Mouse (Mus musculus): Measurements from ENCODE around the gene Rnf26. TPM values are rescaled to one million over a fixed set of nuclear protein-coding genes. Genes with fewer than 3 reads are reported as not detected.

The Rnf26 gene
- polyA plus RNA-seq, 1 experiment from 2014 or later = 32.9 TPM

DNA sequence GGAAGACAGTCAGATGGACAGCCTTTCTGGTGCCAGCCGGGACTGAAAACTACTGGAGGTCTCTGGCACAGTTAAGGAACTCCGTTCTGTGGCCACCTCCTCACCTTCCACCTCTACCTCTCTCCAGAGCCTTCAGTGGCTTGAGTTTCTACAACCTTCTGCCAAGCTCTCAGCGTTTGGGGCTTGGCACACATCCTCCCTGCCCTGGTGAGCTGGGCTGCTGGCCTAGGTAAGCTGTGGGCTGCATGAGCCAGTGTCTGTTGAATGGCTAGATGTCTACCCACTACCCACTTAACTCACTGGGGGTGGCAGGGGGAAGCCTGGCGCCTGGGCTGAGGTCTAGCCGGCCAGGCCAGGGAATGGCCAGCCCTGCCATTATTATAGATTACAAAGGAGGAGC is 40.2 kb downstream of the Rnf26 start:
- no peak for ATAC-seq (ENCODE audit: insufficient number of reproducible peaks, insufficient read depth, low FRiP score, low read depth)
- peaks cover 51 to 75% of the 10 kb centered on the region in 2 experiments for H3K4me1 ChIP-seq (ENCODE audit: control insufficient read depth in 2 of 2, insufficient read depth in 2 of 2, low read length in 2 of 2)
- H3K9me3 ChIP-seq (ENCODE audit: control insufficient read depth, low read length) = no peaks in the 10 kb centered on the region
- H3K9ac ChIP-seq (ENCODE audit: low read length) = no peak overlapping the region; the same call in 1 of the 2 replicates
- H3K27ac ChIP-seq (replicated peaks in 1 of 2; ENCODE audit: control insufficient read depth in 1 of 2, insufficient read depth in 1 of 2, low read depth in 2 of 2, low read length in 2 of 2) = no peak overlapping the region
- peak overlapping the region; percentile 77 for H3K4me2 ChIP-seq (ENCODE audit: low read length)
- 43% methylated on average over 5 of the region's 5 CpGs for WGBS
- no peaks in the 10 kb centered on the region for H3K27me3 ChIP-seq (ENCODE audit: control insufficient read depth, insufficient read depth, low read length)
- peaks cover 22% of the 10 kb centered on the region for H3K36me3 ChIP-seq (ENCODE audit: control insufficient read depth, insufficient read depth, low read length)
- no peak overlapping the region for H3K4me3 ChIP-seq (ENCODE audit: control insufficient read depth in 1 of 2, insufficient read depth in 1 of 2, low read depth in 1 of 2, low read length in 2 of 2)

DNA sequence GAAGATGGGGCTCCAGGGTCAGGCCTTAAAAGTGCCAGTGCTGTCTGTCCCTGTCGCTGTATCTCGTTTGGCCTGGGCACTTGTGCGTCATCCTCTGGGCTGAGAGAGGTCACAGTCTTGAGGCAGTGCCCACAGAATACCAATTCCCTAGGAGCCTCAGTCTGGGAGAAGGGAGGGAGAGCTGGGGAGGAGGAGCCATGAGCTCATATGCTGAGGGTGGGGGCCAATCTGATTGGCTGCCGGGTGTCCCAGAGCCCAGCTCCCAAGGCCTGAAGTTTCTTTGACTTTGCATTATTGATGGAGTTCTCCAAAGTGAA is 40.8 kb downstream of the Rnf26 start:
- H3K36me3 ChIP-seq (ENCODE audit: control insufficient read depth, insufficient read depth, low read length) = peaks cover 16% of the 10 kb centered on the region
- H3K27me3 ChIP-seq (ENCODE audit: control insufficient read depth, insufficient read depth, low read length) = no peaks in the 10 kb centered on the region
- peak overlapping the region; percentile 53 for H3K9ac ChIP-seq (ENCODE audit: low read length)
- peak overlapping the region in 1 of 2 experiments; percentile 61; a peak in 2 of 4 replicates for H3K27ac ChIP-seq (replicated peaks in 1 of 2; ENCODE audit: control insufficient read depth in 1 of 2, insufficient read depth in 1 of 2, low read depth in 2 of 2, low read length in 2 of 2)
- H3K9me3 ChIP-seq (ENCODE audit: control insufficient read depth, low read length) = no peaks in the 10 kb centered on the region
- no peak overlapping the region for H3K4me3 ChIP-seq (ENCODE audit: control insufficient read depth in 1 of 2, insufficient read depth in 1 of 2, low read depth in 1 of 2, low read length in 2 of 2)
- WGBS = 19% methylated on average over 4 of the region's 4 CpGs
- H3K4me2 ChIP-seq (ENCODE audit: low read length) = peak overlapping the region; percentile 77
- peaks cover 52 to 74% of the 10 kb centered on the region in 2 experiments for H3K4me1 ChIP-seq (ENCODE audit: control insufficient read depth in 2 of 2, insufficient read depth in 2 of 2, low read length in 2 of 2)
- ATAC-seq (ENCODE audit: insufficient number of reproducible peaks, insufficient read depth, low FRiP score, low read depth) = no peak

DNA sequence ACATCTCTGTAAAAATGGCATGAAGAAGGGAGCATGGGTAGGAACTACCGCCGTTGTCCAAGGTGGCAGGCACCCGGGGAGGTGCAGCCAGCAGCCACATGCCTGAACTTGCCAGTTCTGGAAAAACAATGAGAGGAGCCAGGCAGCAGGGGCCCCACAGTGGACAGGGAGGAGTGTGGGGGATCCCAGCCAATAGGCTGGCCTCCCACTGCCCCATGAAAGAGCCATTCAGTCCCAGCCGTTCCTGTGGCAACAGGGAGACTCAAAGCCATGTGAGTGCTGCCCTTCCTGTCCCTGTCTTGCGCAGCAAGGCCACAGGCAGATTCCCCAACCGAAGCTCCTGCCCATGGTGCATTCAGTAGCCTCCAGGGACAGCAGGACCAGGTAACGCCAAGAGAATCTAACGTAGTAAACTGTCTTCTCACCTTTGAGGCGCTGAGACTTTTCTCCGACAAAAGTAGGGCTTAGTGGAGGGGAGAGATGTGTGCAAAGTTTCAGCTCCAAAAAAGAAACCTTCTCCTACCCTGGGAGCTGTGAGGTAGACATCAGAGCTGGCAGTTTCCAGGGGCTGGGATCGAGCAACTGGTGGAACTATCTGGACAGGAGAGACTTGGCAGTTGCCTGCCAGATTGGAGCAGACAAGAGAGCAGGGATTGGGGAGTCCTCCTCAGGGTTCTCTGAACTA is 41.3 kb downstream of the Rnf26 start:
- Histone ChIP-seq H3K9me3 (ENCODE audit: control insufficient read depth, low read length) (no peaks in the 10 kb centered on the region), H3K4me1 (ENCODE audit: control insufficient read depth in 2 of 2, insufficient read depth in 2 of 2, low read length in 2 of 2) (peaks cover 48 to 69% of the 10 kb centered on the region in 2 experiments), H3K4me3 (ENCODE audit: control insufficient read depth in 1 of 2, insufficient read depth in 1 of 2, low read depth in 1 of 2, low read length in 2 of 2) (peak overlapping the region in 1 of 2 experiments; percentile 4; a peak in 1 of 4 replicates), H3K4me2 (ENCODE audit: low read length) (peak overlapping the region; percentile 77), H3K27ac (replicated peaks in 1 of 2; ENCODE audit: control insufficient read depth in 1 of 2, insufficient read depth in 1 of 2, low read depth in 2 of 2, low read length in 2 of 2) (peak overlapping the region; percentile 1 to 61; a peak in 3 of 4 replicates), H3K36me3 (ENCODE audit: control insufficient read depth, insufficient read depth, low read length) (peaks cover 11% of the 10 kb centered on the region), H3K9ac (ENCODE audit: low read length) (peak overlapping the region; percentile 53), H3K27me3 (ENCODE audit: control insufficient read depth, insufficient read depth, low read length) (no peaks in the 10 kb centered on the region)
- WGBS = 24% methylated on average over 11 of the region's 11 CpGs
- ATAC-seq (ENCODE audit: insufficient number of reproducible peaks, insufficient read depth, low FRiP score, low read depth) = no peak

DNA sequence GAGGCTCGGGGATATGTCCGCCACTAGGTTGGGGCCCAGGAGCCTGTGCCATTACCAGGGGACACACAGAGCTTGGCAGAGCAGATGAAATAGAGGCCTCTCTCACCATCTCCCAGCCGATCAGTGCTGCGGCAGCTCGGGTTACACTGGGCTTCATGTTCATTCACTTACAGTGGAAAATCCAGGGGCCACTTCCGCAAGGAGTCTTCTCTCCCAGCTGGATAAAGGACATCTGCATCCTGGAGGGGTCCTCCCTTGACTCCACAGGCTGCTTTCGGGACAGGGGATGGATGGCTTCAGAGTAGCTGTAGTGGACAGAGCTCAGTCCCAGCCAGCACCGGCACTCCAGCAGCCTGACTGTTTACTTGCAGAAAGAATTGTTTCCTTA is 42.5 kb downstream of the Rnf26 start:
- peak overlapping the region; percentile 81 for H3K9ac ChIP-seq (ENCODE audit: low read length)
- WGBS = 23% methylated on average over 8 of the region's 8 CpGs
- ATAC-seq (ENCODE audit: insufficient number of reproducible peaks, insufficient read depth, low FRiP score, low read depth) = no peak
- H3K36me3 ChIP-seq (ENCODE audit: control insufficient read depth, insufficient read depth, low read length) = peaks cover 5% of the 10 kb centered on the region
- peak overlapping the region in 1 of 2 experiments; percentile 50; a peak in 2 of 4 replicates for H3K27ac ChIP-seq (replicated peaks in 1 of 2; ENCODE audit: control insufficient read depth in 1 of 2, insufficient read depth in 1 of 2, low read depth in 2 of 2, low read length in 2 of 2)
- no peaks in the 10 kb centered on the region for H3K27me3 ChIP-seq (ENCODE audit: control insufficient read depth, insufficient read depth, low read length)
- peaks cover 38 to 57% of the 10 kb centered on the region in 2 experiments for H3K4me1 ChIP-seq (ENCODE audit: control insufficient read depth in 2 of 2, insufficient read depth in 2 of 2, low read length in 2 of 2)
- no peaks in the 10 kb centered on the region for H3K9me3 ChIP-seq (ENCODE audit: control insufficient read depth, low read length)
- H3K4me3 ChIP-seq (ENCODE audit: control insufficient read depth in 1 of 2, insufficient read depth in 1 of 2, low read depth in 1 of 2, low read length in 2 of 2) = peak overlapping the region; percentile 47 to 65
- peak overlapping the region; percentile 77 for H3K4me2 ChIP-seq (ENCODE audit: low read length)

DNA sequence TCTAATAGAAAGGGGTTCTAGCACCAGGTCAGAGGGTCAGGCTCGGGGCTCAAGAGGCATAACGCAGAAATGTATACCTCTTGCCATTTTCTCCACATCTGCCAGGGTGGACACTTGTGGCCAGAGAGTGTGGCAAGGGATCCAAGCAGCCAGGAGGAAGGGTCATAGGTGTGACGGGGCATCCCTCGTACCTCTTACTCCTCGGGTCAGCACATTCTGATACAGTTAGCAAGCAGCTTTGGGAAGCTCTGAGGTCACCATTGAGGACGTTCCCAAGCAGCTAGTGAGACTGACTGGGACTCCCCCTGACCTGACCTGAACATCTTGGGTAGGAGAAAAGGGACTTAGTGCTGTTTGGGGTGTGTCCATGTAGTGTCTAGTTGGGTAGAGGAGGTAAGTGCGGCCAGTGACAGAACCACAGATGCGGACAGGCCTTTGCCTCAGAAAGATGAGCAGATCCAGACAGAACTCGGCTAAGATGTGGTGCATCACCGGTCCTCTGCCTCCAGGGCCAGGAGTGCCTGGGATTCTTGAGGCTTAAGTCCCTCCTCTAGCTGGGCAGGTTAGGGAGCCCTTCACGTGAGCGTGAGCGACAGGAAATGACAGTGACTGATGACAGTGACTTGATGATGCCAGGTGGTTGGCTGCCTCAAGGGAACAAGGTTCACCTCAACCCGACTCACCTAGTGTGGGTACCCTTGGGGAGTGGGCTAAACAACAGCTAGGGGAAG is 43.0 kb downstream of the Rnf26 start:
- Histone ChIP-seq H3K36me3 (ENCODE audit: control insufficient read depth, insufficient read depth, low read length) (no peaks in the 10 kb centered on the region), H3K4me2 (ENCODE audit: low read length) (peak overlapping the region; percentile 77), H3K4me3 (ENCODE audit: control insufficient read depth in 1 of 2, insufficient read depth in 1 of 2, low read depth in 1 of 2, low read length in 2 of 2) (peak overlapping the region; percentile 47 to 65), H3K4me1 (ENCODE audit: control insufficient read depth in 2 of 2, insufficient read depth in 2 of 2, low read length in 2 of 2) (peaks cover 38 to 53% of the 10 kb centered on the region in 2 experiments), H3K27me3 (ENCODE audit: control insufficient read depth, insufficient read depth, low read length) (no peaks in the 10 kb centered on the region), H3K9ac (ENCODE audit: low read length) (peak overlapping the region; percentile 81), H3K27ac (replicated peaks in 1 of 2; ENCODE audit: control insufficient read depth in 1 of 2, insufficient read depth in 1 of 2, low read depth in 2 of 2, low read length in 2 of 2) (peak overlapping the region; percentile 95 to 97), H3K9me3 (ENCODE audit: control insufficient read depth, low read length) (no peaks in the 10 kb centered on the region)
- 32% methylated on average over 14 of the region's 14 CpGs for WGBS
- no peak for ATAC-seq (ENCODE audit: insufficient number of reproducible peaks, insufficient read depth, low FRiP score, low read depth)

DNA sequence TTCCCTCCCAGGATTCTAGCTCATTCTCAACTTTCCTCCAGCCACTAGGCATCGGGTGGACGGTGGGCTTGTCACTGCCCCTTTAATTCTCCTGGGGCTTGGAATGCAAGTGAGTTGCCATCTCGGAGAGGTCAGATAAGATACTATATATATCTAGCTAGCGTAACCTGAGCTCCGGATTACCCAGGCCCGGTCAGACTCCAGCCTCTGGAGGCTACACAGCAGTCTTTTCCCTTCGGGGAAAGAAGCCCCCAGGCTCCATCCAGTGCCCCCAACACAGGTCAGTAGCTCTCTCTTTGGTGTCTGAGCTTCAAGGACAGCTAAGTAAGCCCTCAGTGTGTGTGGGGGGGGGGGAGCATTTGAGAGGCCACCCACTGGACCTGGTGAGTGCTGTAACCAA is 44.1 kb downstream of the Rnf26 start:
- WGBS = 4% methylated on average over 7 of the region's 7 CpGs
- Histone ChIP-seq H3K9ac (ENCODE audit: low read length) (peak overlapping the region; percentile 81), H3K4me1 (ENCODE audit: control insufficient read depth in 2 of 2, insufficient read depth in 2 of 2, low read length in 2 of 2) (peaks cover 38 to 53% of the 10 kb centered on the region in 2 experiments), H3K9me3 (ENCODE audit: control insufficient read depth, low read length) (no peaks in the 10 kb centered on the region), H3K36me3 (ENCODE audit: control insufficient read depth, insufficient read depth, low read length) (no peaks in the 10 kb centered on the region), H3K27ac (replicated peaks in 1 of 2; ENCODE audit: control insufficient read depth in 1 of 2, insufficient read depth in 1 of 2, low read depth in 2 of 2, low read length in 2 of 2) (peak overlapping the region; percentile 95 to 97), H3K4me2 (ENCODE audit: low read length) (peak overlapping the region; percentile 77), H3K27me3 (ENCODE audit: control insufficient read depth, insufficient read depth, low read length) (no peaks in the 10 kb centered on the region), H3K4me3 (ENCODE audit: control insufficient read depth in 1 of 2, insufficient read depth in 1 of 2, low read depth in 1 of 2, low read length in 2 of 2) (peak overlapping the region; percentile 47 to 65)
- ATAC-seq (ENCODE audit: insufficient number of reproducible peaks, insufficient read depth, low FRiP score, low read depth) = no peak

DNA sequence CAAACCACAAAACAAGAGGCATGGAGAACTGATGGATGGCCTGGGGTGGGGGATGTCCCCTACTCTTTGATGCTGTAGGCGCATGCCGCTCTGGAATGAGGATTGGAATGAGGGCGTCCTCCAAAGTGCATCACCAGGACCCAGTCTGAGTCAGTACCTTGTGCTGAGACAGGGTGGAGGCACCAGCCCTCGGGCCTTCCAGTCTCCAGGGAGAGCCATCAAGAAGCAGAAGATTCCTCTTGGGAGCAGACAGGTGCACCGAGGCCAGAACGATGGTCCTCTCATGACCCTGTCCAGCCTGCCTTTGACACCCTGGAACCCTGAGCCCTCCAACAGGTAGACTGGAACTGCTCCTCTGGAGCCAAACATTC is 45.4 kb downstream of the Rnf26 start:
- H3K4me2 ChIP-seq (ENCODE audit: low read length) = peak overlapping the region; percentile 93
- no peaks in the 10 kb centered on the region for H3K36me3 ChIP-seq (ENCODE audit: control insufficient read depth, insufficient read depth, low read length)
- no peaks in the 10 kb centered on the region for H3K27me3 ChIP-seq (ENCODE audit: control insufficient read depth, insufficient read depth, low read length)
- H3K4me3 ChIP-seq (ENCODE audit: control insufficient read depth in 1 of 2, insufficient read depth in 1 of 2, low read depth in 1 of 2, low read length in 2 of 2) = peak overlapping the region; percentile 19 to 54
- H3K4me1 ChIP-seq (ENCODE audit: control insufficient read depth in 2 of 2, insufficient read depth in 2 of 2, low read length in 2 of 2) = peaks cover 35 to 45% of the 10 kb centered on the region in 2 experiments
- H3K9ac ChIP-seq (ENCODE audit: low read length) = peak overlapping the region; percentile 5; the same call in 1 of the 2 replicates
- H3K27ac ChIP-seq (replicated peaks in 1 of 2; ENCODE audit: control insufficient read depth in 1 of 2, insufficient read depth in 1 of 2, low read depth in 2 of 2, low read length in 2 of 2) = peak overlapping the region in 1 of 2 experiments; percentile 47; a peak in 2 of 4 replicates
- ATAC-seq (ENCODE audit: insufficient number of reproducible peaks, insufficient read depth, low FRiP score, low read depth) = no peak
- WGBS = 47% methylated on average over 6 of the region's 6 CpGs
- no peaks in the 10 kb centered on the region for H3K9me3 ChIP-seq (ENCODE audit: control insufficient read depth, low read length)
